Mouse (Mus musculus) heart, postnatal 14 days (tissue): ENCODE results near the gene 4930519G04Rik. TPM values are rescaled to one million over a fixed set of nuclear protein-coding genes. Genes with fewer than 3 reads are reported as not detected.
"Not testable (repeated sequence)": the region's sequence is repeated elsewhere in the genome, so short reads cannot be mapped to it uniquely, and the experiment has no call there.

Experiments used
- DNase-seq, 2 experiments: peaks; one replicate each; pipeline ENCODE4 v3.0.0; 2021 to 2022
- intact Hi-C: fragments of 180-260 bp; cut with DNase I; formaldehyde crosslinking; loops from one replicate; pipeline ENCODE4 v1.15.1; 2025
- total RNA-seq, 2 experiments: library from RNA; stranded (reverse); gene quantifications; 2 replicates each; pipeline ENCODE4 v1.2.3; 2021

The 4930519G04Rik gene
- total RNA-seq, 2 experiments from 2014 or later: not detected

- intact Hi-C loops: no loop called here
- DNase-seq: no peak
Measured at GRCm38 (mm10) chr5:114836886-114837285, 16.6 kb upstream of the 4930519G04Rik start.

DNA sequence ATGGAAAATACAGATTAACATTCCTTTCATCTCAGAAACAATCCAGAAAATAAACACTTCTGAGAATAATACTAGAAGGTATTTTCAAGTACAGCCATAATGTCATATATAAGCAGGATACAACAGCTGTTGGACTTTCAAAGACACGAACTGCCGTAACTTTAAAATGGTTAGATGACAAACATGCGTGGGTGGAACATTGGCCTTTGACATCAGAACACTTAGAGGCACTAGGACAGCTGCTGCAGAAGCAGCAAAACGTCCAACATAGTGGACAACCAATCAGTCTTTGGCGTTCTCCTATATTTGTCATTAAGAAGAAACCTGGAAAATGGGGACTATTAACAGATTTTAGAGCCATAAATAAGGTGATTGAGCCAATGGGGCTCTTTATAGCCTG is 13.0 kb upstream of the 4930519G04Rik start:
- intact Hi-C loops, DNase-seq: not testable (repeated sequence)

DNA sequence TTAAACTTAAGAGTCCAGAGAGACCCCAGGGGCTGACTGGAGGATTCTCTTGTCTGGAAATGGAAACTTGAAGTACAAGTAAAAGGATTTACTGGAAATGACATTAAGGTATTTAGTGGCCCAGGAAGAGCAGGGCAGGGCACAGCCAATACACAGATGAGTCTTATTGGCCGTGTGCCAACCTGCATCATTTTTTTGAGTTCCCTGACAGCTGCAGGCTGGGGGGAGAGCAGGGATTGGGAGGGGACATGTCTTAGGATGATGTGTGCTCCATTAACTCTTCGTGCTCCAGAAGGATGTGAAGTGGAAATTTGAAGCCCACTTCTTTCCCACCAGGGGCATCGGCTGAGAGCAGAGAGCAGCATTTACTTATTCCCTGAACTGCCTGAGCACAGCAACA is 11.3 kb upstream of the 4930519G04Rik start:
- intact Hi-C loops, DNase-seq: not testable (repeated sequence)

DNA sequence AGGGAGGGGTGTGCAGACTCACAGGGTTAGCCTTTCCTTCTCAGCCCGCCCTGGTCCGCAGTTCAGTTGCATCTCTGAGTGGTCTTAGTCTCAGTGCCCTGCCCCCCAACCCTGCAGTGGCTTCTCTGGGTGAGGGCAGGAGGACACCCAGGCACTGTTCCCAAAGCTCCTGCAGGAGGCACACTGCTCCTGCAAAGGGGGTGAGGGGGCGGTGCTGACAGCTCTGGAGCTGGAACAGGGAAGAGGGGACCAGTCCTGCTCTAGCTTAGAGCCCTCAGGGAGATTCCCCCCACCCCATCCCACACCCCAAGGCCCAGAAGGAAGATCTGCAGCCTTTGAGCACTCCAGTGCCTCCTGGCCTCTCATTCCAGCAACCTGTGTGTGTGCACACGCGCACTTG is 10.8 kb upstream of the 4930519G04Rik start:
- DNase-seq: no peak
- intact Hi-C loops: no loop called here

DNA sequence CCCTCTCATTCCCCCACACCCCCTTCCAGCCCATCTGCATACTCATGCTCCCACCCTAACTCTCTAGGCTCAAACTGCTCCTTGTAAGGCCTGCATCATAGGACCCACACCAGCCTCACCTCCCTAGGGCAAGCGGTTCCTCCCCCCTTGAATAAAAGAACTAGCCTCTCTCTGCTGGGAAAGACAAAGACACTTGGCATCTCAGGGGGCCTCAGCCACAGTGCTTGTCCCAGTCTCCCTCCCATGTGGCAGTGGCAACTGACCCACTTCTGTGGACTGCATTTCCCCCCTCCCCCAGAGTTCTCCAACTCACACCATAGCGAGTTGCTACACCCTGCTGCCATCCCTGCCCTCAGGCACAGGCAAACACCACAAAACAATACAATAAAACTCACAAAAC is 9.1 kb upstream of the 4930519G04Rik start:
- intact Hi-C loops, DNase-seq: not testable (repeated sequence)

- intact Hi-C loops: no loop called here
- no peak for DNase-seq
Measured at GRCm38 (mm10) chr5:114851565-114852236, 1.8 kb upstream of the 4930519G04Rik start.

DNA sequence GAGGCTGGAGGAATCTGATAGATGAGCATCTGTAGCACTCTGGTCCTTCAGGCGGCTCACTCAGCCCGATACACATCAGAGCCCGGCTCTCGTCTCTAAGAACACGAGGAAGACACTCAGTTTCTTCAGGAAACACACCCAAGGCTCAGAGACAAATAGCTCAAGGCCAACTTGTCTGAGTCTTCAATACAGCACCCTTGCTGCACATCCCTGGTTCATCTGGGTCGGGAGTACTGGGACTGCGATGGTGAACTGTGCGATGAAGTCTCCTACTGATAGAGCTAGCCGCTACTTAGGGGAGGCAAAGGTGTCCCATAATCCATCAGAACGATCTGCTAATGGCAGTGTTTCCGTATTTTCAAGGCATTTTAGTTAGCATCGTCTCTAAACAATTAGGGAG is 5.1 kb downstream of the 4930519G04Rik start, which contains the start of gene Gm9936:
Gene Gm9936, minus strand, starts transcription at position 101 of the 400 bp plus-strand sequence.
- no peak for DNase-seq
- intact Hi-C loops: loop anchor here (2.0 kb wide), 1 partner anchor 34 kb away; no protein-coding TSS in a partner anchor

GRCm38 (mm10) chr5:114859253-114859652 is 5.8 kb downstream of the 4930519G04Rik start:
- DNase-seq: peak; percentile 73 to 80

GRCm38 (mm10) chr5:114861730-114862129 is 8.3 kb downstream of the 4930519G04Rik start:
- intact Hi-C loops: no loop called here

More at GRCm38 (mm10) chr5:114859253-114859652, 5.8 kb downstream of the 4930519G04Rik start:
- intact Hi-C loops: loop anchor here (2.0 kb wide), 1 partner anchor 34 kb away; no protein-coding TSS in a partner anchor

GRCm38 (mm10) chr5:114864813-114865212 is 11.3 kb downstream of the 4930519G04Rik start:
- intact Hi-C loops: no loop called here
- no peak for DNase-seq

More at GRCm38 (mm10) chr5:114861730-114862129, 8.3 kb downstream of the 4930519G04Rik start:
- DNase-seq: no peak

DNA sequence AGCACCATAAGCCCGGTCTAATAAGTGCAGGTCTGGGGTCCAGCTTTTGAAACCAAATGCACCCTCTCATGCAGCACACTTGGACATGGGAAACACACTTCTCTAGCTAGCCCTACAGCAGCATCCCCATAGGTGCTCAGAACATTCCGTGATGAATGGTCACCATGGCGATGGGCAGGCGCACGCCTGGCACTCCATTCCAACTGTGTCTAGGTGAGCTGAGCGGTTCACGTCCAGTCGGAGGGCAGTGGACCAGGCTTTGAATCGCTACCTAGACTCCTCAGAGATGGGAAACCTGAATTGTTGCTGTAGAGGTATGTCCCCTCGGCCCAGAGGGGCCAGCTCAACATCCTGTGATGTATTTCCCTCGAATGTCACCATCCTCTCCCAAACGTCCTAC is 11.8 kb downstream of the 4930519G04Rik start:
- intact Hi-C loops: no loop called here
- no peak for DNase-seq

GRCm38 (mm10) chr5:114875858-114876257 is 22.4 kb downstream of the 4930519G04Rik start:
- intact Hi-C loops: no loop called here
- peak in 1 of 2 experiments; percentile 13 for DNase-seq

DNA sequence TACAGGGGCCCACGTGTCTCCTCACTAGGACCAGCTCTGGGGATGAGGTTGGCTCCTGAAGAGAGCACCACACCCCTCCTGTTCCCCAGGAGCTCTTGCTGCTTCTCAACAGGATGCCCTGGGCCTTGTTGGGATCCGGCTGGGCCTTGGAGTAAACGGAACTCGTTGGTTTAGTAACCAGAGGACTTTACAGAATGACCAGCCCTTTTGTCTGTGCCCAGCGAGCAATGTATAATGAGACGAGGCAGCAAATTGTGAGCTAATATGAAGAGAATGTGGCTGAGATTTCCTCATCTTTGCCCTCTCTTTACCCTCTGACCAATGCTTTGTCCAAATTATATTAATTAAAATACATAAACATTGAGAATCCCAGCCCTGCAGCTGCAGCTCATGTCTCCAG is 22.9 kb downstream of the 4930519G04Rik start:
- intact Hi-C loops: no loop called here

DNA sequence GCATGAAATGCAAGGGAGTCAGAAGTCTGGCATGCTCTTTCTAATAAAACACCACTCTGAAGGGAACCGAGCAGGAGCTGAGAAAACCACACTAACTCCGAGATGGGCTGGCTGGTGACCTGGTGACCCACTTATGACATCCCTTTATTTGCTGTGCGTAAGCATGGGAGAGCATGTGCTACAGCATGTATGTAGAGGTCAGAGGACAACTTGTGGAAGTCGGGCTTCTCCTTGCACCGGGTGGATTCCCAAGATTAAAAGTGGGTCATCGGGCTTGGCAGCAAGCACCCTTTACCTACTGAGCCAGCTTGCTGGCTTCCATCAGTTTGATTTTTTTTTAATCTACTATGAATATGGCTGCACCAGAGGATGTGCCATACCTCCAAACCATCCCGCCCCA is 24.0 kb downstream of the 4930519G04Rik start:
- intact Hi-C loops: no loop called here
- DNase-seq: no peak

More for the DNA sequence above, 22.9 kb downstream of the 4930519G04Rik start:
- no peak for DNase-seq

- intact Hi-C loops: no loop called here
- DNase-seq: no peak
Measured at GRCm38 (mm10) chr5:114879399-114879798, 25.9 kb downstream of the 4930519G04Rik start.

DNA sequence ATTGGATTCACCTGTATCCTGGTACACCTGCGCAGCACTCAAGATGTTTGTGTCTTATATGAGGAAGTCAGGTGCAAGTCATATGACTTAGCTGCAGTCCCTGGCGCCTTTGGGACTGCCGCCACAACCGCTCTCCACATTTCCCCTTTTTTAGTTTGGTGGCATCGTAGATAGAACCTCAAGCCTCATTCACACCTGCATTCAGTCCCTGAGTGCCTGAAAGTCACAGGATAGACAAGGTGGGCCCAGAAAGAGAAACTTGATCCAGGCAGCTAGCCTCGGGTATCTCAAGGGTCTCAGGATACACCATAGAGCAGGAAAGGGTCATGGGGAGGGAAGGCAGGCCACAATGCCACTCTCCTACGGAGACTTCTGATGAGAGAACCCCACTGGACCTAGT is 28.9 kb downstream of the 4930519G04Rik start:
- intact Hi-C loops, DNase-seq: not testable (repeated sequence)

DNA sequence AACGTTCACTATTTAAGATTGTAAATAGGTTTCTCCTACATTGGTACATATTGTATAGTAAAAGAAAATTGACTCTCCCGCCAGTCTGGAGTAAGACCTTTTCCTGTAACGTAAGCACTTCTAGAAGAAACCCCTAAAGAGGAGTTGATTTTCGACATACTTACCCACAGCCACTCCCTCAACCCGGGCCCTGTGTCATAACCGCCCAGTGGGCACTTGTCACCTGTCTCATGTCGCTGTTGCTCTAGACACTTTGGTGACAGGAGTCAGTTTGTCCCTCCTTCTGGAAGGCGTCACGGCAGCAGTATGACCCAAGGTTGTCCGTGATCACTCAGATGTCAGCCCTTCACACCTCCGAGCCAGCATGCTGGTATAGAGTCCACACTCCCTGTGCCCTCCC is 29.6 kb downstream of the 4930519G04Rik start:
- intact Hi-C loops: no loop called here
- no peak for DNase-seq

- DNase-seq: no peak
- intact Hi-C loops: no loop called here
Measured at GRCm38 (mm10) chr5:114886801-114887200, 33.3 kb downstream of the 4930519G04Rik start.

- no peak for DNase-seq
- intact Hi-C loops: no loop called here
Measured at GRCm38 (mm10) chr5:114888995-114889394, 35.5 kb downstream of the 4930519G04Rik start.

- intact Hi-C loops: no loop called here
- no peak for DNase-seq
Measured at GRCm38 (mm10) chr5:114895542-114895941, 42.1 kb downstream of the 4930519G04Rik start.

GRCm38 (mm10) chr5:114896688-114897373 is 43.4 kb downstream of the 4930519G04Rik start, which contains the start of gene Oasl2:
Oasl2 (plus strand) TSS chr5:114896936.
- DNase-seq: no peak
- intact Hi-C loops: no loop called here
